Mouse (Mus musculus) adrenal gland (tissue): ENCODE results near the gene Elavl3.
"Not testable (repeated sequence)": the region's sequence is repeated elsewhere in the genome, so short reads cannot be mapped to it uniquely, and the experiment has no call there.

Experiments used
- intact Hi-C: fragments of 180-260 bp; cut with DNase I; formaldehyde crosslinking; loops from one replicate; pipeline ENCODE4 v1.15.1; 2025
- long read RNA-seq, 2 experiments: library from polyadenylated mRNA; unstranded; transcript quantifications; one replicate each; pipeline ENCODE4 v2.0.0; 2020; ENCODE audit warnings: borderline replicate concordance in 1 of 2; ENCODE audit not compliant: insufficient replicate concordance in 1 of 2

The Elavl3 gene
- long read RNA-seq, experiment 1, result 0 reads
- long read RNA-seq, experiment 2, partial matches to known transcripts, result 0 of 1 reads
- long read RNA-seq, experiment 2, other reads (novel, unspliced or antisense), result 1 of 1 reads

DNA sequence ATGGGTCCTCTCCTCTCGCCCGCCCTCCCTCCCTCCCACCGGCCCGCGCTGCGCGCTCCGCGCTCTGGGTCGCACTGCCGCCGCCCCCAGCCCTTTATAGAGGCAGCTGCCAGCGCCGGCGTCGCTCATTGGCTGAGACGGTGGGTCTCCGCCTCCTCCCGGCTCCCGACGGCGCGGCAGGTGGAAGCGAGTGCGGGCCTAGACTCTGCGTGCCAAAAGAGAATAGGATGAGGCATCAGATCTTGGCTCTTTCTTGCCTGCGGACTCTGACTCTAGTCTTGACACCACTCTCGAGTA lies at the start of gene Elavl3:
Gene Elavl3, minus strand, starts transcription at position 66 of the 297 bp plus-strand sequence.
- intact Hi-C loops, result no loop called here

- intact Hi-C loops, result loop anchor here (10.0 kb wide), 1 partner anchor 45 kb away; no protein-coding TSS in a partner anchor
Observed at GRCm38 (mm10) chr9:22099922-22100321, 48.1 kb upstream of the Elavl3 start.

- intact Hi-C loops, result loop anchor here (10.0 kb wide), 1 partner anchor 46 kb away; no protein-coding TSS in a partner anchor
Observed at GRCm38 (mm10) chr9:22098993-22099696, 47.3 kb upstream of the Elavl3 start, which contains the start of gene Cnn1. Gene Cnn1, plus strand, starts transcription at chr9:22099216.

DNA sequence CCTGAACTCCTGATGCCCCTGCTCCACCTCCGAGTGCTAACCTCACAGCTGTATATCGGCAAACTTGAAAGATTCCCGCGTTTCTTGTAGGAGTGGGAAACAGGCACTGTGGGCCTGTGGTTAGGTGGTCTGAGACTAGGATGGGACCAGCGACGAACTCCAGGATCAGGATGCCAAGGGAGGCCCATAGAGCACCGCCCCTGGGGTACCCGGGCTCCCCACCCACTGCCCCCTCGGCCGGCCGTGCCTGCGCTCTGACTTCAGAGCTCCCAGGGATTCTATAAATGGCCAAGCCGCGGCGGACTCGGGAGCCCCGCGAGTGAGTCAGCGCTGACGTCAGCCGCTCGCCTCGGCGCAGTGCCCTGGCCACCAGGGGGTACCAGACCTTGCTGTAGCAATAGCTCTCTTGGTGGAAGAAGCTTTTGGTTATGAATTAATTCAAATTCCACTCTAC lies 44.1 kb upstream of the Elavl3 start:
- intact Hi-C loops, result loop anchor here (10.0 kb wide), 1 partner anchor 49 kb away; no protein-coding TSS in a partner anchor

- intact Hi-C loops, result loop anchor here (10.0 kb wide), 1 partner anchor 52 kb away; no protein-coding TSS in a partner anchor
Observed at GRCm38 (mm10) chr9:22092746-22093145, 40.9 kb upstream of the Elavl3 start.

- intact Hi-C loops, result loop anchor here (10.0 kb wide), 1 partner anchor 55 kb away; no protein-coding TSS in a partner anchor
Observed at GRCm38 (mm10) chr9:22089986-22090385, 38.2 kb upstream of the Elavl3 start.

DNA sequence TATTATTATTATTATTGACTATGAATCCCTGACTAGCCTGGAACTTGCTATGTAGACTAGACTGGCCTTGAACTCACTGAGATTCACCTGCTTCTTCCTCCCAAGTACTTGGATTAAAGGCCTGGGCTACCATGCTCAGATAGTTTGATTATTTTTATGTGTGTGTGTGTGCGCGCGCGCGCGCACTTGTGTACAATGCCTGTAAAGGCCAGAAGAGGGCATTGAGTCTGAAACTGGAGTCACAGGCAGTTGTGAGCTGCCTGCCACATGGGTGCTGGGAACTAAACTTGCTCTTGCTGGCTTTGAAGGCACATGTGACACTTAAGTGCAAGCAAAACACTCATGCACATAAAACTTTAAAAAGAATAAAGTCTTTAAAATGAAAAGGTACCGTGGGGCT lies 37.5 kb upstream of the Elavl3 start:
- intact Hi-C loops, result no loop called here

DNA sequence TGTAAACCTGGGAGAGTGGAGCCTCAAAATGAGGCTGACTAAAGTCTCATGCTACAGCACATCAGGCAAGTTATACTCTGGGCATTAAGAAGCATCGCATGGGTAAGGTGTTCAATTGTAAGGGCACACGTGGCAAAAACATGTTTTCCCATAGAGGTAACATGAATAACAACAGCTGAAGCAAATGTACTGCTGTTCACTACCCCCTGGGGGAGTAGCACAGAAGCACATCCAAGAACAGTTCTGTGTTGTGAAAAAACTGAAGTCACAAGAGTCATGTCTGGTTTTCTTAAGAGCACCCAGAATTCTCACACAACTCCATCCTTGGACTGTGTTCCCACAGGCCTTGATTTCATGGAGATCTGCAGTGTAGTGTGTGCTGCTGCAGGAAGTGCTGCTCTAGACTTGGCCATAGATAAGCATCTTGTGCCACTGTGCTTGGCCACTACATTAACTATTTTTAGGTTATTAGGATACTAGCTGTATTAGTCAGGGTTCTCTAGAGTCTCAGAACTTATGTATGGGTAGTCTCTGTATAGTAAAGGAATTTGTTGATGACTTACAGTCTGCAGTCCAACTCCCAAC lies 35.3 kb upstream of the Elavl3 start:
- intact Hi-C loops, result no loop called here

DNA sequence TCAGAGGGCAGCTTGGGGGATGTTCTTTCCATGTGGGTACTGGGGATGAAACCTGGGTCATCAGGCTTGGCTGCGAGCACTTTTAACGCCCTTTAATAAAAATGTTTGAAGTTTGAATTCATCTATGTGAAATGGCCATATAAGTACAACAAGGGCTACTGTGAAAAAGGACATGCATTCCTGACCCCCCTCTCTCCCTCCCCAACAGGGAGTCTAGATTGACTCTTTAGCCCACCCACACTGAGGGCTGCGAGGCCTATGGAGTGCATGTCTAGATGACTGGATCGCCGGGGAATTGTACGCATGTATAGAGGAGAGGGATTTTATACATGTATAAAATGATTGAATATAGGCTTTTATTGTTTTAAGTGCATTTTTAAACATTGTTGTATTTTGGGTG lies 34.2 kb upstream of the Elavl3 start:
- intact Hi-C loops, result no loop called here

DNA sequence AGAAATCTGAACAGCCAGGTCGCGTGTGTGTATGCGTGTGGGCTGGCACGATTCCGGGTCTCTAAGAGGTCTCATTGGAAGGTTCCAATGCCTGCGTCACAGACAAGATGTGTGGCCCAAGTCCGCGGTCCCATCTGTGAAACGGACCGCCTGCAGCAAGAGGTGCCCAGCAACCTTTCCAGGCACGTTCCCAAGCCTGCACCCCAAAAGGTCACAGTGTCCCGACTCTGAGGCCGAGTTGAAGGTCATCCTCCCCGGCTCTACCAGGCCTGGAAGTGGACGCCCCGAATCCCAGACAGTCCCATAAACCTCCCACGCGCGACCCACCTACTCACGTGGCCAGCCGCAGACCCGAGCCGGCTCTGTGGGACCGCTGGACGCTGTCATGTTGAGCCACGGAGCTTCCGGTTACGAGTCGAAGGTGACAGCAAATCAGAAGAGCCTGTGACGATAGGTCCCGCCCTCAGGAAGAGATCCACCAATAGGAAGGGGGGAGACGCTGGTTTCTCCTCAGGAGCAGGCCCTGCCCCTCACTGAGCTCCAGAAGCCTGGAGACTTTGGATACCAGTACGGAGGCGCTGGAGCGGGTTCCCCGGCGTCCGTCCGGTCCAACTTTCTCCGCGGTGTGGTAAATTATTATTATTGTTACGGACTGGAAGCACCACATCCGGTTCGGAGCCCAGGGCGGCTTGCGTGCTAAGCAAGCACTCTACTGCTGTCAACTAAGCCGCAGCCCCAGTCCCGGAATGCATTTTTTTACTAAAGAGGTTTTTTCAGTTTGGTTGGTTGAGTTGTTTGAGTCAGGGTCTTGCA lies 33.4 kb upstream of the Elavl3 start, which contains the start of gene Ecsit:
Gene Ecsit, minus strand, starts transcription at position 417 of the 813 bp plus-strand sequence.
- intact Hi-C loops, result no loop called here

DNA sequence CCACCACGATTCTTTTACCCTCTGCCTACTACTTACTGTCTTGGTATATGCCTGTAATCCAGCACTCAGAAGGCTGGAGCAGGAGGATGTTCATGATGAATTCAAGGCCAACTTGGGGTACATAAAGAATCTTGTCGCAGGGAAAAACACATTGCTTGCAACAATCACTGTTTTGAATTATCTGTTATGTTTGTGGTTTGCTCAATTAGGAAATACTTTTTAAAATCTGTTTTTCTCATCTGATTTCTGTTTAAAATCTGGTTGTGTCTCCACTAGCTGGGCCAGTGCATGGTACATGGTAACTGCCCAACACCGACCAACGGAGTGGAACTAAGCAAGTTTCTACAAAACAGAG lies 32.8 kb upstream of the Elavl3 start:
- intact Hi-C loops, result no loop called here

DNA sequence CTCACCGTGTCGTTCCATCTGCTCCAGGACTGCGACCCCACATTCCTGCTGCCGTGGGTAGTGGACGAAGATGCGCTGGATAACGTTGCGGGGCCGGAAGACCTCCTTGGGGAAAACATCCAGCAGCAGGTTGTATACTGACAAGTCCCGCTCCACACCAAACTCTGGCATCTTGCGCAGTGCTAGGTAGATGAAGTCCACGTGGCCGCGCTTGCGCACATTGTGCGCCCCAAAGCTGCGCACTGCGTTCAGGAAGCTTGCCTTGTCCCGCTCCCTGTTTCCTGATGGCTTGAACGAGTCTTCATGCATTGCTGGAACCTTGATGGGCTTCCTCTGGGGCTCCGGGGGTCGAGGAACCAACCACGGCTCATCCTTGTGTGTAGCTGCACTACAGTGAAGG lies 24.4 kb upstream of the Elavl3 start:
- intact Hi-C loops, result no loop called here

DNA sequence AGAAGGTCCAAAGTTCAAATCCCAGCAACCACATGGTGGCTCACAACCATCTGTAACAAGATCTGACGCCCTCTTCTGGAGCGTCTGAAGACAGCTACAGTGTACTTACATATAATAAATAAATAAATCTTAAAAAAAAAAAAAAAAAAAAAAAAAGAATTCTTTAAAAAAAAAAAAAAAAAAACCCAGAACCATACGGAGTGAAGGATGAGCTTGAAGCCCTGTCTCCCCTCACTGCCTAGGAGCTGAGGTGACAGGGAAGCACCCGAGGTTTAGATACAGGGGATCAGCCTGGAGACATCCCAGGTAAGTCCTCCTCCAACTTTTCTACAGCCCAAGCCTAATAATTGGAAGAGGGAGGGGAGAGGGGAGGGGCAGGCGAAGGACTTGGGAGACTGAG lies 24.0 kb upstream of the Elavl3 start:
- intact Hi-C loops, result not testable (repeated sequence)

DNA sequence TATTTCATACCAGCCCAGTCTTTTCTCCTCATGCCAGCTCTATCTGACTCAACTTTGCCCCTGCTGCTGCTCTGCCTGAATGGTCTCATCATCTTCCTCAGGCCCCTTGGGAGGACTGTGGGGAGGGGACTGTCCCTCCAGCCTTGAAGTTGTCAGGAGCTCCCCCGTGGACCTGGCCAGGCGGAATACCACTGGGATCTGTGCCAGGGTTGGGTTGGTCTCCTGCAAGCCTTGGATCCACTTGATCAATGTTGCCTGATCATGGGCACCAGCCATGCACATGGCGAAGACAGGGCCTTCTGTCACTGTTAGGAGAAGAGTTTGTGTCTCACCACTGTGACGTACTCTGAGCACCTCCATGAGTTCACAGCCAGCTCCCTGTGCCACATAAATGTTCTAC lies 20.5 kb upstream of the Elavl3 start:
- intact Hi-C loops, result no loop called here

DNA sequence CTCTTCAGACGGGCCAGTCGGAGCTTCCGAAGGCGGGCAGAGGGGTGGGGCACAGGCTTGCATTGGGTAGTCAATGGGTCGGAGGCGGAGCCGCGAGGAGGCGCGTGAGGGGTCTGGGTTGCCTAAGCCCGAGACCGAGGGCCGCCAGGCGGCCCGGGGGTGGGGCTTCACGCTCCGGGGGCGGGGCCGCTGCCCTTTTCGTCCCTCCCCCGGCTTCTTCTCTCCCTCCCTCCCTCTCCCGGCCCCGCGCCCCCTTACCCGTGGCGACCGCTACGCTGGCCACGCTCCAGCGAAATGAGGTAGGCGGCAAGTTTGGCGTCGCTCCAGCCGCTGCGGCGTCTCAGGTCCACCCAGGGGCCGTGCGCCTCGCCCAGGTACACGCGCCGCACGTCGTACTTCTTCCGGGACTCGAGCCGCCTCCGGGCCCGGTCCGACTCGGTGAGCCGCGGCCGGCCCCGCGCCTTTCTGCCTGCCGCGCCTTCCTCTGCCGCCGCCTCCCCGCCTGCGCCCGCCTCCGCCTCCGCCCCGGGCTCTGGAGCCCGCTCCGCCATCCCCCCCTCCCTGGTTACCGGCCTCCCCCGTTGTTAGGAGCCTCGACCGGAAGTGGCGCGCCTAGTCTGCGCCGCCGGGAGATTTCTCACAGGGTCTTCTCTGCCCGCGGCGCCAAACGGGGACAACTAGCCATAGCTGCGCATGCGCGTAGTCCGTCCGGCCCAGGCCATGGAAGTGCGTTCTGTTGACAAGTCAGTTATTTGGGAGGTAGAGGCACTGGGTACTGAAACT lies 19.2 kb upstream of the Elavl3 start, which contains the start of the genes Gm49318 and Zfp653:
Gene Gm49318, minus strand, starts transcription at position 469 of the 783 bp plus-strand sequence.
Gene Zfp653, minus strand, starts transcription at position 586 of the 783 bp plus-strand sequence.
- intact Hi-C loops, result no loop called here

DNA sequence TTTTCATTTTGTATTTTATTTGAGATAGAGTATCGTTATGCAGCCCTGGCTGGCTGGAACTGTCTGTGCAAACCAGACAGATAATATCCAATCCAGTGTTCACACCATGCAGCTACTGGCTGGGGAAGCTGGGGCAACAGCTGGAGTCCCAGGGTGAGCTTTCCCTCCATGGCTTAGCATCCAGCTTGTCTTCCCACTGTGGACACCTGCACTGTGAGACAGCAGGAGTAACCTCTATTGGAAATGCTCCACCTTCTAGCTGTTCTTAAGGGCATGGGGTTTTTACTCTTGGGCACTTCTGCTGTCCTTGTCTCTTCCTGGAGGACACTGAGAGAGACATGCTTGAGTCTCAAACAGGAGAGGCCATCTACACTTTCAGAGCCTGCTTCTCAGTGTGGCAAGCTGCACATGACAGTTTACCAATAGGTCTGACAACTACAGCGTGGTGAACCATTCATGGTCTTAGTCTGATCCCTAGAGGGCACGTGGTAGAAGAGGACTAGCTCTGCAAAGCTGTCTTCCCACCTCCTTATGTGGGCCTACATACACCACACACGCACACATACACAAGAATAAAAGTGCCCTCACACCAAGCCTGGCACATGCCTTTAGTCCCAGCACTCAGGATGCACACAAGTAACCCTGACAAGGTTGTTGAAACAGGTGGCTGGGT lies 18.2 kb upstream of the Elavl3 start:
- intact Hi-C loops, result loop anchor here (10.0 kb wide), 1 partner anchor 155 kb away; the partner anchor contains the start of gene Zfp809

DNA sequence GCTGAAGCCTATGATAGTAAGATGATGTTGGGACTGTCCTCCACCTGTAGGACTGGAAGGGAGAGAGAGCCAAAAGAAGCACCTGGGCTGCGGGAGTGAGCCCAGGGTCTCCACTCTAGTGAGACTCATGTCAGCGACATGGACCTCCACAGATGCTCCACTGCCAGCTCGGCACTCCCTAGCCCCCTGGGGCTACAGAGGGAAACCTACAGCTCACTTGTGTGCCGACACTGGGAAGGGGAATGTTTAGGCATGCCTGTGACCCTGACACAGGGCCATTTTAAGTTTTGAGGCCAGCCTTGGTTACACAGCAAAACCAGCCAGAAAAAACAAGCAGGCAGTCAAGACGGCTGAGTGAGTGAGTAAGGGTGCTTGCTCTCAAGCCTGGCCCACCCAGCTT lies 15.4 kb upstream of the Elavl3 start:
- intact Hi-C loops, result loop anchor here (2.0 to 10.0 kb wide), 2 partner anchors 76 to 158 kb away; partner anchors contain the start of gene Zfp809

DNA sequence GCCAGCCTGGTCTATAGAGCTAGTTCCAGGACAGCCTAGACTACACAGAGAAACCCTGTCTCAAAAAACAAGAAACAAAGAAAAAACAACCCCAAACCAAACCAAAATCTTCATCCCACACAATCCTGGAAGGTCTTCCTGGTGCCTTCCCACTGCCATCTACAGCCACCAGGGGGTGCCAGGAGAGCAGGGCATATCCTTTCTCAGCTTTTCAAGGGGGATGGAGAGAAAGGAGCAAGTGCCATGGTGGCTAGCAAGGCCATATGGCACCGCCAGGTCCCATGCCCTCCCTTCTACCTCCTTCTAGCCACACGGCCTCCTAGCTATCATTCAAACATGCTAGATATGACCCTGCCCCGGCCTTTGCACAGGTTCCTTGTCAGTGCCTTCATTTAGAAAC lies 14.6 kb upstream of the Elavl3 start:
- intact Hi-C loops, result loop anchor here (2.0 to 10.0 kb wide), 2 partner anchors 76 to 158 kb away; partner anchors contain the start of gene Zfp809

- intact Hi-C loops, result loop anchor here (2.0 to 10.0 kb wide), 2 partner anchors 77 to 159 kb away; partner anchors contain the start of gene Zfp809
Observed at GRCm38 (mm10) chr9:22065642-22066041, 13.8 kb upstream of the Elavl3 start.

DNA sequence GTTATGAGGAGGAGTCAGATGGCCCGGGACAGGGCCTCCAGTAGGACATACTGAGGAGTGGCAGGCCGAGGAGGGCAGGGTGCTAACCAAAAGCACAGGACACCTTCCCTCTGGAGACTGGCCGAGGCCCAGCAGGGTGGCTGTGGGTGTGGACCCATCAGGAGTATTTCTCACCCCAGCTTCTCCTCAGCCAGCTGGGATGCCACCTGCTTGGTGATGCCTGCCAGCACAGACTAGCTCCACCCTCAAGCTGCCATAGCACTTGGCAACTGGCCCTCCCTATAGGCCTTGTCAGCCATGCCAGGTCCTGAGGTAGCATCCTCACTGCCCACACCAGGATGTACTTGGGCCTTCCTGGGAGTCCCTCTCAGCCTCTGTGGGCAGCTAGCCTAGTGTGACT lies 12.5 kb upstream of the Elavl3 start:
- intact Hi-C loops, result loop anchor here (10.0 kb wide), 1 partner anchor 160 kb away; the partner anchor contains the start of gene Zfp809
